Mouse (Mus musculus): ENCODE data around the gene Lta. TPM values are rescaled to one million over a fixed set of nuclear protein-coding genes. Genes with fewer than 3 reads are reported as not detected.

Gene Lta
- not detected in 2 replicates for polyA plus RNA-seq (2014; fragmentation: Nextera tagmentation; extraction: Ambion mirVana)

DNA sequence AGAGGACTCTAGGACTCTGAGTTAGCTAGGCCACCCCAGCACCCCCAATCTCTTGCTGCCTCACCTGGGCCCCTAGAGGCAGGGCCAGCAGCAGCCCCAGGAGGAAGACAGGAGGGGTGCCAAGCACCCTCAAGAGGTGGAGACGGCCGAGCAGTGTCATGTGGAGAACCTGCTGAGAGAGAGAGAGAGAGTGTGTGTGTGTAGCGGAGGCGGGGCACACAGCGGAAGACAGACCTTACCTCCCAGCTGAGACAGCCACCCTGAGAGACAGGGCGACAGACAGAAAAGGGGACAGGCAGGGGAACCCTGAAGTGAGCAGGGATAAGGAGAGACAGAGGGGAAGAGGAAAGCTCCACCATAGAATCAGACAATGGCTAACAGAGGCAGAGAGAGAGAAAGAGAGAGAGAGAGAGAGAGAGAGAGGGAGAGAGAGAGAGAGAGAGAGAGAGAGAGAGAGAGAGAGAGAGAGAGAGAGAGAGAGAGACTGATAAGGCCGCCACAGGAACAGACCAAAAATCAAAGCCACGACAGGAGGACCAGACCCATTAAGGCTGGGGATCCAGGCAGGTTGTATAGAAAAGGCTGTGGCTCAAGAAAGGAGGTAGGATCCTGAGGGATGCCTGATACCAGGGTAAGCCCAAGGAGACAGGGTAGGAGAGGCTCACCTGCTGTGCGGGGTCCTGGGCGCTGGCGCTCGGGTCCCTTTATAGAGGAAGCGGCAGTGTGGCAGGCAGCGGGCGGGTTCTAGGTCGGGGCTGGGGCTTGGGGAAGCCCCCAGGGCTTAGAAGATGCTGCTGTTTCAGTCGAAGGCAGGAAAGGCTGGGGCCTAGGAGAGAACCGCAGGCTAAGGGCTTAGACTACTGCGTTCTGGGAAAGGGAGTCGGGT is at the start of gene Lta:
Gene Lta (minus strand): TSS at position 858 of the 886 bp plus-strand sequence.
- no peak within 1 kb of the TSS for H3K27ac ChIP-seq (ENCODE audit: low read depth, low read length)
- H3K9me3 ChIP-seq (replicated peaks; ENCODE audit: control insufficient read depth, low read length), result no peaks in the 10 kb centered on the region
- WGBS (ENCODE audit: insufficient replicate concordance), result 17% methylated on average over 20 of the region's 20 CpGs
- no peak for ATAC-seq (replicated peaks; ENCODE audit: insufficient number of reproducible peaks, low FRiP score, low TSS enrichment)
- H3K4me3 ChIP-seq (ENCODE audit: low read depth, low read length), result no peak within 1 kb of the TSS
- no peak within 1 kb of the TSS; the same call in 1 of the 2 replicates for H3K9ac ChIP-seq (ENCODE audit: low read depth, low read length)
- H3K4me1 ChIP-seq (ENCODE audit: control insufficient read depth, insufficient read depth, low read length), result no peaks in the 10 kb centered on the region
- H3K36me3 ChIP-seq (ENCODE audit: control insufficient read depth, insufficient read depth, low read length), result no peaks in the 10 kb centered on the region
- H3K4me2 ChIP-seq, result peak within 1 kb of the TSS; percentile 29; the same call in 1 of the 2 replicates
- H3K27me3 ChIP-seq (ENCODE audit: control insufficient read depth, insufficient read depth, low read length), result peaks cover 51% of the 10 kb centered on the region

DNA sequence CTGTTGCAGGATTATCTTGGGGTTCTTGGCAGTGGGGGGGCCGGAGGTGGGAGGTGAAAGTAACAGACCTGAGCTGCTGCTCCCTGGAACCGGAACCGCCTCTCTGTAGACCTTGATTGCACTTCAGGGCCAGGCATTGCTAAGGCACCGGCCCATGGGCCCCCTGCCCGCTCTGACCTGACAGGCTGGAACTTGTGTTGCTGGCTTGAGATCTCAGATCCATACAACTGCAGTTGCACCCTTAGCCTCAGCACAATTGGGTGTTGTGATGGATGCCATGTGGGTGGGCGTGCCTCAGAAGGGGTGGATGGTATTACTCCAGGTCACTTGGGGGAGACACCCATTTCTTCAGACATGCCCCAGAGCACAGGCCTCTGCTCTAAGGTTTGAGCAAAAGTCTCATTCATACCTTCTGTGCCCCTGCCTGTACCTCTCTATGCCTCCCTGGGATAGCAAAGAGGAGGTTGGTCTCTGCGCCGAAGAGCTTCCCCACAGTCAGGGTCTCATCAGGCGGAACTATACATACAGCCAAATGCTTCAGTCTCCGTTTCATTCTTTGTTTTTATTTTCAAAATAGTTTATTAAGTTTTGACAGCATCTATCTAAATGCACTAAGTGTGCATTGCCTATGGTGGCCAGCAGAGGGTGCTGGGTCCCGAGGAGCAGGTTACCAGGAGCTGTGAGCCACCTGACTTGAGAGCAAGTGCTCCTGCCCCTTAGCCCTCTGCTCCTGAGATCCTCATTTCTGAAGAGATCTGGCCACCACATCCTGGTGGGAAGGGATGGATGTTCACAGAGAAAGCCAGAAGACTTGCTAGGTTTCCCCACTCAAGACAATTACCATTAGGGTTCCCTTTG is 49.3 kb upstream of the Lta start:
- 61% methylated on average over 11 of the region's 11 CpGs for WGBS (ENCODE audit: insufficient replicate concordance)

DNA sequence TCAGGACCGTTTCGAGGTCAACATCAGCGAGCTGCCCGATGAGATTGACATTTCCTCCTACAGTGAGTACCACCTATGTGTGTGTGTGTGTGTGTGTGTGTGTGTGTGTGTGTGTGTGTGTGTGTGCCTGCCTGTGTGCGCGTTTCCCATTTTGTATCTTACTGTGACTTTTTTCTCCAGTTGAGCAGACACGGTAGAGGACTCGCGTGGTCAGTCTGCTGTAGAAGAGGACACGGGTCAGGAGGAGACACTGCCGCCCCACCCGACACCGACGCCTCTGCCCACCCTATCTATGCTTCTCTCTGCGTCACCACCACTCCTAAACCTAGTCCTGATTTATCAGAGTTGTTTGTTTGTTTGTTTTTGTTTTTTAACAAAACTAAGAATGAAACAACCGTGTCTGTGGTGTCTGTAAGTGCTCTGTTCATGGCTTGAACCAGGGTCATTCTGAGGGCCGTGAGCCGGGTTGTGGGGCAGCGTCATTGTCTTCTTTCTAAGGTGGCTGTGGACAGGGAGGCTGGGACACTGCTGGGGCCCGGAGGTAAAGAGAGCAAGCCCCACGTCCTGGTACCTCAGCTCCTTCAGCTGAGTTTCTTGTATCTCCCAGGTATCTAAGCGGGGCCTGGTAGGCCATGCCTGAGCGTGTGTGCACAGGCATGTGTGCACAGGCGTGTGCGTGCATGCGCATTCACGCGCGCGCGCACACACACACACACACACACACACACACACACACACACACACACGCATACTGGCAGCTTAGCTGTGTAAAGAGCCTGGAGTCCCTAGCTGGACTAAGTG is 48.3 kb upstream of the Lta start:
- Histone ChIP-seq H3K36me3 (ENCODE audit: control insufficient read depth, insufficient read depth, low read length) (peaks cover 46% of the 10 kb centered on the region), H3K27ac (ENCODE audit: low read depth, low read length) (no peak overlapping the region), H3K4me3 (ENCODE audit: low read depth, low read length) (no peak overlapping the region), H3K27me3 (ENCODE audit: control insufficient read depth, insufficient read depth, low read length) (peaks cover 3% of the 10 kb centered on the region; the same call in 1 of the 2 replicates), H3K4me1 (ENCODE audit: control insufficient read depth, insufficient read depth, low read length) (no peaks in the 10 kb centered on the region), H3K9me3 (replicated peaks; ENCODE audit: control insufficient read depth, low read length) (no peaks in the 10 kb centered on the region), H3K4me2 (no peak overlapping the region), H3K9ac (ENCODE audit: low read depth, low read length) (no peak overlapping the region)
- 88% methylated on average over 32 of the region's 32 CpGs for WGBS (ENCODE audit: insufficient replicate concordance)
- no peak for ATAC-seq (replicated peaks; ENCODE audit: insufficient number of reproducible peaks, low FRiP score, low TSS enrichment)

More for the DNA sequence above, 49.3 kb upstream of the Lta start:
- H3K9me3 ChIP-seq (replicated peaks; ENCODE audit: control insufficient read depth, low read length), result no peaks in the 10 kb centered on the region
- peaks cover 36% of the 10 kb centered on the region for H3K36me3 ChIP-seq (ENCODE audit: control insufficient read depth, insufficient read depth, low read length)
- no peaks in the 10 kb centered on the region for H3K4me1 ChIP-seq (ENCODE audit: control insufficient read depth, insufficient read depth, low read length)
- H3K27ac ChIP-seq (ENCODE audit: low read depth, low read length), result no peak overlapping the region
- no peak overlapping the region for H3K9ac ChIP-seq (ENCODE audit: low read depth, low read length)
- H3K4me2 ChIP-seq, result no peak overlapping the region
- ATAC-seq (replicated peaks; ENCODE audit: insufficient number of reproducible peaks, low FRiP score, low TSS enrichment), result no peak
- no peak overlapping the region for H3K4me3 ChIP-seq (ENCODE audit: low read depth, low read length)
- H3K27me3 ChIP-seq (ENCODE audit: control insufficient read depth, insufficient read depth, low read length), result peaks cover 3% of the 10 kb centered on the region; the same call in 1 of the 2 replicates

DNA sequence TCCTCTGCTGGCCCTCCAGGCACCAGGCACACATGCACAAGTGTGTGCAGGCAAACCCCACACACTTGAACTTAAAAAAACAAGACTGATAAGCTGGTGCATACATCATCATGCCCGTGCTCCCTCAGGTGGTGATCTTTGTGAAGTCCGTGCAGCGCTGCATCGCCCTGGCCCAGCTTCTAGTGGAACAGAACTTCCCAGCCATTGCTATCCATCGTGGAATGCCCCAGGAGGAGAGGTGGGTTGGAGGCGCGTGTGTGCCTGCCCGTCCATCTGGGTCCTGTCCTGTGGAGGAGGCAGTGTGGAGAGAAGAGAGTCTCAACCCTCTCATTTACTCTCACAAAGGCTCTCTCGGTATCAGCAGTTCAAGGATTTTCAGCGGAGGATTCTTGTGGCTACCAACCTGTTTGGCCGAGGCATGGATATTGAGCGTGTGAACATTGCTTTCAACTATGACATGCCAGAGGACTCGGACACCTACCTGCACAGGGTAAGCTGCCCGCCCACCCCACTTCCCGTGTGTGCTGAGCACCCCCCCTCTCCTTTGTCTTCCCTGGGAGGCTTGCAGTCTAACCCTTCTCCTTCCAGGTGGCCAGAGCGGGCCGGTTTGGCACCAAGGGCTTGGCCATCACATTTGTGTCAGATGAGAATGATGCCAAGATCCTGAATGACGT is 47.6 kb upstream of the Lta start:
- H3K27me3 ChIP-seq (ENCODE audit: control insufficient read depth, insufficient read depth, low read length), result peaks cover 3% of the 10 kb centered on the region; the same call in 1 of the 2 replicates
- H3K4me1 ChIP-seq (ENCODE audit: control insufficient read depth, insufficient read depth, low read length), result no peaks in the 10 kb centered on the region
- no peak for ATAC-seq (replicated peaks; ENCODE audit: insufficient number of reproducible peaks, low FRiP score, low TSS enrichment)
- no peak overlapping the region for H3K27ac ChIP-seq (ENCODE audit: low read depth, low read length)
- H3K4me2 ChIP-seq, result no peak overlapping the region
- H3K4me3 ChIP-seq (ENCODE audit: low read depth, low read length), result no peak overlapping the region
- no peak overlapping the region for H3K9ac ChIP-seq (ENCODE audit: low read depth, low read length)
- H3K9me3 ChIP-seq (replicated peaks; ENCODE audit: control insufficient read depth, low read length), result no peaks in the 10 kb centered on the region
- WGBS (ENCODE audit: insufficient replicate concordance), result 85% methylated on average over 18 of the region's 18 CpGs
- H3K36me3 ChIP-seq (ENCODE audit: control insufficient read depth, insufficient read depth, low read length), result peaks cover 52% of the 10 kb centered on the region

DNA sequence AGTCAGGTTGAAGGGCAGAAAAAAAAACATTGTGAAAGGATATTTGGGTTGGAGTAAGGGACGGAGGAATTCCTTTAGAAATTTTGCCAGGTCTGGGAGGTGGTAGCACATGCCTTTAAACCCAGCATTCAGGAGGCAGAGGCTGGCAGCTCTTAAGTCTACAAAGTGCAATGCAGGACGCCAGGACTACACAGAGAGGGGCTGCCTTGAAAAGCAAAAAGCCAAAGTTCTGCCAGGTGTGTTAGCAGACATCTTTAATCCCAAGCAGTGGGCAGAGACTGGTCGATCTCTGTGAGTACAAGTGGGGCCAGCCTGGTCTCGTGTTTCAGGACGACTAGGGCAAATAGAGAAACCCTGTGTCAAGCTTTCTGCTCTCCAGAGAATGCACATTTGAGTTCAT is 46.8 kb upstream of the Lta start:
- Histone ChIP-seq H3K36me3 (ENCODE audit: control insufficient read depth, insufficient read depth, low read length) (peaks cover 57% of the 10 kb centered on the region), H3K4me1 (ENCODE audit: control insufficient read depth, insufficient read depth, low read length) (no peaks in the 10 kb centered on the region), H3K9me3 (replicated peaks; ENCODE audit: control insufficient read depth, low read length) (no peaks in the 10 kb centered on the region), H3K4me2 (no peak overlapping the region), H3K27me3 (ENCODE audit: control insufficient read depth, insufficient read depth, low read length) (no peaks in the 10 kb centered on the region), H3K27ac (ENCODE audit: low read depth, low read length) (no peak overlapping the region), H3K4me3 (ENCODE audit: low read depth, low read length) (no peak overlapping the region), H3K9ac (ENCODE audit: low read depth, low read length) (no peak overlapping the region)
- 86% methylated on average over 5 of the region's 5 CpGs for WGBS (ENCODE audit: insufficient replicate concordance)
- ATAC-seq (replicated peaks; ENCODE audit: insufficient number of reproducible peaks, low FRiP score, low TSS enrichment), result no peak

DNA sequence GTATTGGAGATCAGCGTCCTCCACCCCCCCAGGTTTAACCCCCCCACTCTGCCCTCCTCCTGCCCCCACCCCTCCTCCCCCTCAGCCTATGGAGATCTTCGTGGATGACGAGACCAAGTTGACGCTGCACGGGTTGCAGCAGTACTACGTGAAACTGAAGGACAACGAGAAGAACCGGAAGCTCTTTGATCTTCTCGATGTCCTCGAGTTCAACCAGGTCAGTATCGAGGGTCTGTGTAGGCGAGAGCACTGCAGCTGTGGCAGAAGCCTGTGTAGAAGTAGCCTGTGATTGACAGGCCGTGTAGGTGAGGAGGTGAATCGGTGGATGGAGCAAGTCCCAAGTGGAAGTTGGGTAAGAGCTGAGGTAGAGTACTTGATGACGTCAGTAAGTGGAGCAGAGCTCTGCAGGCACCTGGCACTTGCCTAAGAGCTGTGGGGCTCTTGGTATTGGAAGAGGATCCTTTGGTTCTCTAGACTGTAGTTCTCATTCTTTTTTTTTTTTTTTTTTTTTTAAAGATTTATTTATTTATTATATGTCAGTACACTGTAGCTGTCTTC is 46.1 kb upstream of the Lta start:
- H3K9ac ChIP-seq (ENCODE audit: low read depth, low read length), result no peak overlapping the region
- no peak overlapping the region for H3K4me3 ChIP-seq (ENCODE audit: low read depth, low read length)
- H3K36me3 ChIP-seq (ENCODE audit: control insufficient read depth, insufficient read depth, low read length), result peaks cover 64% of the 10 kb centered on the region
- H3K9me3 ChIP-seq (replicated peaks; ENCODE audit: control insufficient read depth, low read length), result no peaks in the 10 kb centered on the region
- H3K4me2 ChIP-seq, result no peak overlapping the region
- H3K4me1 ChIP-seq (ENCODE audit: control insufficient read depth, insufficient read depth, low read length), result no peaks in the 10 kb centered on the region
- no peaks in the 10 kb centered on the region for H3K27me3 ChIP-seq (ENCODE audit: control insufficient read depth, insufficient read depth, low read length)
- H3K27ac ChIP-seq (ENCODE audit: low read depth, low read length), result no peak overlapping the region
- WGBS (ENCODE audit: insufficient replicate concordance), result 83% methylated on average over 15 of the region's 15 CpGs
- no peak for ATAC-seq (replicated peaks; ENCODE audit: insufficient number of reproducible peaks, low FRiP score, low TSS enrichment)

DNA sequence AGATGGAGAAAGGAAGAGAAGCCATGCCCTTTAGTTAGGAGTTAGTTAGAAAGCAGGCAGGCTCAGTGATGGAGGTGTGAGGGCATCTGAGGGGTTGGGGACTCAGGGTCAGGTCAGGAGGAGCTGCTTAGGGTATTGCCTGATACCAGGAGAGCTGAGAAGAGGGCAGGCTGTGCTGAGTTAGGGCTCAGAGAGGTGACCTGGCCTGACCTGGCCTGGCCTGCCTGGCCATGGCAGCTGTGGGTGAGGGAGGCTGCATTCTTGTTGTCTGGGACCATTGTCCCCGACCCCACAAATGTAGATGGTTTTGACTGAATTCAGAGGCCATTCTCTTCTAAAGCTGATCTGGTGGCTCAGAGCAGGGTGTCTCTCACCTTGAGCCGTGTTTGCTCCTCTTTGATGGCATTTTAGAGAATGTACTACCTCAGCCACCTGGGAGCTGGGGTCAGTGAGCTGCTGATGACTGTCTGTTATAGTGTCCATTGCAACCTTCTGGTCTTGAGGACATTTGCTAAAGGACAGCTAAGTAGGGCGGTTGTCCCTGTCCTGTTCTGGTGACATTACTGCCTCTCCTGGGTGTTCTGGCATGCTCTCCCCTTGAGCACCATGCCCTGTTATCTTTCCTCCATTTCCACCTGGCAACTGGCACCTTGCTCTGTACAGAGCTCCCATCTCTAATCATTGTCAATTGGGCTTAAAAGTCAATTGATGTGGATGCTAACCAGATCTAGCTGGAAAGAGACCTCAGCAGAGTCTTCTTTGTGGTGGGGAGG is 45.4 kb upstream of the Lta start:
- no peak for ATAC-seq (replicated peaks; ENCODE audit: insufficient number of reproducible peaks, low FRiP score, low TSS enrichment)
- no peak overlapping the region for H3K4me2 ChIP-seq
- H3K36me3 ChIP-seq (ENCODE audit: control insufficient read depth, insufficient read depth, low read length), result peaks cover 71% of the 10 kb centered on the region
- no peak overlapping the region for H3K4me3 ChIP-seq (ENCODE audit: low read depth, low read length)
- H3K27me3 ChIP-seq (ENCODE audit: control insufficient read depth, insufficient read depth, low read length), result no peaks in the 10 kb centered on the region
- H3K9ac ChIP-seq (ENCODE audit: low read depth, low read length), result 0 out of 2 replicates have a peak overlapping the region, but pooled peaks have one; percentile 10
- H3K4me1 ChIP-seq (ENCODE audit: control insufficient read depth, insufficient read depth, low read length), result peaks cover 5% of the 10 kb centered on the region
- WGBS (ENCODE audit: insufficient replicate concordance), result 91% methylated on average over 3 of the region's 3 CpGs
- no peaks in the 10 kb centered on the region for H3K9me3 ChIP-seq (replicated peaks; ENCODE audit: control insufficient read depth, low read length)
- H3K27ac ChIP-seq (ENCODE audit: low read depth, low read length), result no peak overlapping the region

All from heart, embryonic 11.5 days (tissue).